Mouse (Mus musculus): ENCODE measurements around the gene Postn.

- TF ChIP-seq CTCF (IDR thresholded peaks at IDR 0.05; ENCODE audit: borderline replicate concordance, control insufficient read depth, extremely low read depth, insufficient read depth, low read length, poor library complexity) = no peak
- TF ChIP-seq POLR2A (IDR thresholded peaks at IDR 0.05; ENCODE audit: control insufficient read depth, extremely low read depth, insufficient read depth, low read length, poor library complexity) = no peak
These were observed 38.4 kb downstream of the Postn start for GRCm38 (mm10) chr3:54399321-54399720.

Measured in thymus, adult 2 months (tissue).